Mouse (Mus musculus): Measurements from ENCODE around the gene Actc1. TPM values are rescaled to one million over a fixed set of nuclear protein-coding genes. Genes with fewer than 3 reads are reported as not detected.

Actc1 gene
- polyA plus RNA-seq, 1 experiment from 2014 or later, result 6.4 TPM

DNA sequence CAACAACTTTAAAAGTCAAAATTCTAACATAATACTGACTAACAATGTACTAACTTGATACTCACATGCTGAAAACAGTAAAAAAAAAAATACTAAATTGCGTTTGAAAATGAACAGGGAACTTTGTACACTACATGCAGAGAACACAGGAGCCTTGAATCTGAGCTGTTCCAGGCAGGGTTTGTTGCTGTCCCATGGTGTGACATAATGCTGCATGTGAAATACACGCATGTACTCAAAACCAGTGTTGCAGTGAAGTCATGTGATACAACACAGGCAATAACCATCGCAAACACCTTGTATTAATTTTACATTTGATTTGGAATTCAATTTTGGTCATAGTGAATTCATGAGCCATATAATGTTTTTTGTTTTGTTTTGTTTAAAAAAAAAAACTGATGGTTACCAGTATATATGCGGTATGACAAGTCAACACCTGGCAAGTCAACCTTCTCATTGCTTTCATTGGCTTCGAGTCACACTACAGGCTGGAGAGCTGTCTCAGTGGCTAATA lies 7.1 kb downstream of the Actc1 start:
- H3K4me3 ChIP-seq (replicated peaks), result no peak overlapping the region
- H3K4me2 ChIP-seq, result no peak overlapping the region
- H3K9ac ChIP-seq, result no peak overlapping the region
- ATAC-seq (ENCODE audit: low FRiP score), result no peak
- no peaks in the 10 kb centered on the region for H3K9me3 ChIP-seq
- no peaks in the 10 kb centered on the region for H3K27me3 ChIP-seq
- H3K36me3 ChIP-seq (replicated peaks), result no peaks in the 10 kb centered on the region
- no peaks in the 10 kb centered on the region for H3K4me1 ChIP-seq
- 94% methylated on average over 5 of the region's 5 CpGs for WGBS
- H3K27ac ChIP-seq, result no peak overlapping the region

- Histone ChIP-seq H3K27ac (no peak overlapping the region), H3K4me2 (no peak overlapping the region), H3K36me3 (replicated peaks) (no peaks in the 10 kb centered on the region), H3K27me3 (no peaks in the 10 kb centered on the region), H3K4me1 (no peaks in the 10 kb centered on the region), H3K9me3 (no peaks in the 10 kb centered on the region), H3K4me3 (replicated peaks) (no peak overlapping the region), H3K9ac (no peak overlapping the region)
- 82% methylated on average over 2 of the region's 2 CpGs for WGBS
- ATAC-seq (ENCODE audit: low FRiP score), result no peak
Measured at GRCm38 (mm10) chr2:114037926-114038325, 15.4 kb downstream of the Actc1 start.

- Histone ChIP-seq H3K4me2 (no peak overlapping the region), H3K4me1 (peaks cover 3% of the 10 kb centered on the region; the same call in 1 of the 2 replicates), H3K27me3 (no peaks in the 10 kb centered on the region), H3K9ac (no peak overlapping the region), H3K9me3 (no peaks in the 10 kb centered on the region), H3K27ac (no peak overlapping the region), H3K36me3 (replicated peaks) (no peaks in the 10 kb centered on the region), H3K4me3 (replicated peaks) (no peak overlapping the region)
- ATAC-seq (ENCODE audit: low FRiP score), result no peak
- WGBS, result 70% methylated on average over 2 of the region's 2 CpGs
Measured at GRCm38 (mm10) chr2:114032259-114032658, 21.1 kb downstream of the Actc1 start.

GRCm38 (mm10) chr2:114023383-114023782 lies 30.0 kb downstream of the Actc1 start:
- H3K9ac ChIP-seq, result no peak overlapping the region
- WGBS, result 91% methylated on average over 6 of the region's 6 CpGs
- H3K4me2 ChIP-seq, result no peak overlapping the region
- ATAC-seq (ENCODE audit: low FRiP score), result no peak
- no peaks in the 10 kb centered on the region for H3K9me3 ChIP-seq
- H3K4me1 ChIP-seq, result peaks cover 5% of the 10 kb centered on the region
- no peak overlapping the region for H3K27ac ChIP-seq
- no peaks in the 10 kb centered on the region for H3K27me3 ChIP-seq
- no peaks in the 10 kb centered on the region for H3K36me3 ChIP-seq (replicated peaks)
- H3K4me3 ChIP-seq (replicated peaks), result no peak overlapping the region

GRCm38 (mm10) chr2:114020210-114020563 lies 33.2 kb downstream of the Actc1 start:
- ATAC-seq (ENCODE audit: low FRiP score), result no peak
- no peak overlapping the region for H3K4me2 ChIP-seq

DNA sequence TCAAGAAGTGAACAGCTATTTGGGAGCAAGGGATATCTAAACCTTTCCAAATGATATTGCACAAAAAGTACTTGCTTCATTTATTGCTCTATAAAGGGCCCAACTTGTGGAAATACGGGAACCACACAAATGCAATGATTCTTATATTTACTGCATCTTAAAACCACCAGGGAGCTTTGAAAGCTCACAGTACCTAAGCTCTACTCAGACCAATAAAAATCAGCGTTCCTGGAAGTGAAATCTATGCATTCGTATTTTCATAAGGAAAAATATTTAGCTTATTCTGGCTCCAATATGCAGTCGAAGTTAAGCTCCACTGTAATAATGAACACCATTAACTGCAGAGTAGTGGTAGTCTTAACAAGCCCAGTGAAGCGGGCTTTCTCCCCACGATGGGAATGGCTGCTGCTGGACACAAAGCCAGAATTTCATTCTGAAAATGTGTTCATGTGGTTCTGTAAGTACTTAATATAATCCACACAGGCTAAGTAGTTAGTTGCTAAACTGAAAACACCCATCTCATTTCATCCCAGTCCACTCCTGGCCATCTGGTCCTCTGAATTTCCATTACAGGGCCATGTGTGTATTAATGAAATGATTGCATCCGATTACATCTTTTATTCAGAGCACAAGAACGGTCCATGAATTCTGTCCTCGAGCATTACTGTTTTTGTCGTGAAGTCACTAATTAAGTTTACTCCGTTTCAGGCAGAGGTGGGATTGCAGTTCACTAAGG lies 33.7 kb downstream of the Actc1 start:
- 0 out of 2 replicates have a peak, but pooled peaks have one; percentile 39 for ATAC-seq (ENCODE audit: low FRiP score)
- no peaks in the 10 kb centered on the region for H3K9me3 ChIP-seq
- H3K4me1 ChIP-seq, result peaks cover 10% of the 10 kb centered on the region
- H3K9ac ChIP-seq, result no peak overlapping the region
- peaks cover 14% of the 10 kb centered on the region for H3K27me3 ChIP-seq
- H3K4me2 ChIP-seq, result no peak overlapping the region
- no peak overlapping the region for H3K27ac ChIP-seq
- no peak overlapping the region for H3K4me3 ChIP-seq (replicated peaks)
- WGBS, result 71% methylated on average over 11 of the region's 11 CpGs
- no peaks in the 10 kb centered on the region for H3K36me3 ChIP-seq (replicated peaks)

More at GRCm38 (mm10) chr2:114020210-114020563, 33.2 kb downstream of the Actc1 start:
- H3K27ac ChIP-seq, result no peak overlapping the region
- no peak overlapping the region for H3K9ac ChIP-seq
- no peaks in the 10 kb centered on the region for H3K9me3 ChIP-seq
- H3K4me3 ChIP-seq (replicated peaks), result no peak overlapping the region
- H3K36me3 ChIP-seq (replicated peaks), result no peaks in the 10 kb centered on the region
- H3K4me1 ChIP-seq, result peaks cover 10% of the 10 kb centered on the region
- H3K27me3 ChIP-seq, result peaks cover 9% of the 10 kb centered on the region; the same call in 1 of the 2 replicates

DNA sequence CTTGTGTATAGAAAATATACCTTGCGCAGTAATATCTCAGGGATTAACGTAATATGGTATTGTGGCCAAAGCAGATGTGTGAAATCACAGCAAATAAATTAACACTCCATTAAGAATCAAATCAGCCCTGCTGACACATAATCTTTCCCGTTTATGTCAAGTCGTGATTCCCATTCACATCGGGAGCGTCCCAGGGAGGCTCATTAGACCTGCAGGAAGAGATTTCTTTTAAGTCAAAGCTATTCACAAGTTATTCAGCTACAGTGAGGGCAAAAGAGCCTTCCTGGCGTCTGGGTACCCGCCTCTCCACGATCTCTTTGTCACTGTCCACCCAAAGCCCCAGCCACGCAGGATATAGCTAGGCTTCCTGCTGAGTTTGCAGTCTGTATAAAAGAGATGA lies 35.2 kb downstream of the Actc1 start:
- Histone ChIP-seq H3K4me2 (peak overlapping the region; percentile 29; the same call in 1 of the 2 replicates), H3K9me3 (no peaks in the 10 kb centered on the region), H3K9ac (no peak overlapping the region), H3K36me3 (replicated peaks) (no peaks in the 10 kb centered on the region), H3K4me1 (peaks cover 21% of the 10 kb centered on the region), H3K4me3 (replicated peaks) (no peak overlapping the region), H3K27ac (peak overlapping the region; percentile 67), H3K27me3 (peaks cover 29% of the 10 kb centered on the region)
- ATAC-seq (ENCODE audit: low FRiP score), result peak; percentile 24; the same call in 1 of the 2 replicates
- 16% methylated on average over 10 of the region's 10 CpGs for WGBS

- peaks cover 21% of the 10 kb centered on the region for H3K4me1 ChIP-seq
- no peaks in the 10 kb centered on the region for H3K36me3 ChIP-seq (replicated peaks)
- H3K4me3 ChIP-seq (replicated peaks), result no peak overlapping the region
- H3K9me3 ChIP-seq, result no peaks in the 10 kb centered on the region
- H3K27ac ChIP-seq, result no peak overlapping the region
- H3K4me2 ChIP-seq, result peak overlapping the region; percentile 1; the same call in 1 of the 2 replicates
- peaks cover 52% of the 10 kb centered on the region for H3K27me3 ChIP-seq
- H3K9ac ChIP-seq, result no peak overlapping the region
- ATAC-seq (ENCODE audit: low FRiP score), result no peak
- WGBS, result 72% methylated on average over 6 of the region's 6 CpGs
Measured at GRCm38 (mm10) chr2:114014839-114015238, 38.5 kb downstream of the Actc1 start.

DNA sequence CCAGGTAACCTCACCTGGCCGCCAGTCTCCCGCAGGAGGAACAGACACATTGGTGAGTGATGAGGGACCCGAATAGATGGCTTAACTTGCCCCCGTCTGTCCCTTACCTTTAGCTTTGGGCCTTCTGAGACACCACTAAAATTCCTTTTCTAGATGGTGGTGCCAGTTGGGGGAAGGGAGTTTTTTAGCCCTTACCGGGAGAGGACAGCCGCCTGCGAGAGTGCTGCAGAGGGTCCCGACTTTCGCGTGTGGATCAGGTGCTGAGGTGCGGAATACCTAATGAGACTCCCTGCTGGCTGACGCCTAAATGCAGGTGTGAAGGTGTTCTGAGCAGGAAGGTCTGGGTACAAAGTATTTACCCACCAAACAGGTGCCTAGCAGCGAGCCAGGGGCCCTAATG lies 39.5 kb downstream of the Actc1 start:
- peak overlapping the region; percentile 59 for H3K9ac ChIP-seq
- H3K36me3 ChIP-seq (replicated peaks), result no peaks in the 10 kb centered on the region
- peak overlapping the region; percentile 63 for H3K27ac ChIP-seq
- WGBS, result 2% methylated on average over 13 of the region's 13 CpGs
- peak overlapping the region; percentile 91 for H3K4me2 ChIP-seq
- H3K9me3 ChIP-seq, result no peaks in the 10 kb centered on the region
- peaks cover 20% of the 10 kb centered on the region for H3K4me1 ChIP-seq
- peak overlapping the region; percentile 59 for H3K4me3 ChIP-seq (replicated peaks)
- peaks cover 52% of the 10 kb centered on the region for H3K27me3 ChIP-seq
- peak; percentile 18 for ATAC-seq (ENCODE audit: low FRiP score)

DNA sequence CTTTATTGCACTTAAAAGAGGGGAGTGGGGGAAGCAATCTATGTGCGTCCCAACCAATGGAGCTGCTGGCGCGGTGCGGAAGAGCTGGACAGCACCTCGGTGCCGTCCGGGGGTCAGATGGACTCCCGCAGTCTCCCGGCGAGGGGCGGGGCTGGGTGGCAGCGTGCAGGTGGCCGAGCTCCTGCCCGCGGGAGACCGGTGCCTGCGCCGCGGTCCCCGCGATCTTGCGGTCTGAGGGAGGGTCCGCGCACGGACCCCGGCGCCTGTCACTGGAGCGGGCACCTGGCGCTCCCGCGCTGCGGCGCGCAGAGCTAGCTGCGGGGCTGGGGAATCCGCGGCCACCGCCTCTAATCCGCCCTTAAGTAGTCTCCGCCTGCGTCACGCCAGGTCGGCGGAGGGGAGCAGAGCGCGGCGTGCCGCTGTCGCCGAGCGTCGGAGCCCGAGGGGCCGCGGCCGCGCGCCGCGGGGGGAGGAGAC lies 40.0 kb downstream of the Actc1 start, which contains the start of gene Gjd2:
Gene Gjd2 (minus strand): TSS at position 325 of the 477 bp plus-strand sequence.
- peak within 1 kb of the TSS; percentile 91 for H3K4me2 ChIP-seq
- H3K27me3 ChIP-seq, result peaks cover 52% of the 10 kb centered on the region
- peak within 1 kb of the TSS; percentile 63 for H3K27ac ChIP-seq
- under 1% methylated on average over 42 of the region's 60 CpGs for WGBS
- H3K4me3 ChIP-seq (replicated peaks), result peak within 1 kb of the TSS; percentile 59
- H3K4me1 ChIP-seq, result peaks cover 15% of the 10 kb centered on the region
- H3K9ac ChIP-seq, result peak within 1 kb of the TSS; percentile 59
- no peaks in the 10 kb centered on the region for H3K36me3 ChIP-seq (replicated peaks)
- no peaks in the 10 kb centered on the region for H3K9me3 ChIP-seq
- peak; percentile 72 for ATAC-seq (ENCODE audit: low FRiP score)

GRCm38 (mm10) chr2:114012749-114013211 lies 40.6 kb downstream of the Actc1 start:
- no peaks in the 10 kb centered on the region for H3K36me3 ChIP-seq (replicated peaks)
- H3K4me2 ChIP-seq, result peak overlapping the region; percentile 91
- H3K4me3 ChIP-seq (replicated peaks), result peak overlapping the region; percentile 59
- H3K27me3 ChIP-seq, result peaks cover 52% of the 10 kb centered on the region
- peak overlapping the region; percentile 63 for H3K27ac ChIP-seq
- WGBS, result 1% methylated on average over 19 of the region's 19 CpGs
- peak overlapping the region; percentile 59 for H3K9ac ChIP-seq
- peaks cover 11% of the 10 kb centered on the region for H3K4me1 ChIP-seq
- H3K9me3 ChIP-seq, result no peaks in the 10 kb centered on the region
- peak; percentile 69 for ATAC-seq (ENCODE audit: low FRiP score)

DNA sequence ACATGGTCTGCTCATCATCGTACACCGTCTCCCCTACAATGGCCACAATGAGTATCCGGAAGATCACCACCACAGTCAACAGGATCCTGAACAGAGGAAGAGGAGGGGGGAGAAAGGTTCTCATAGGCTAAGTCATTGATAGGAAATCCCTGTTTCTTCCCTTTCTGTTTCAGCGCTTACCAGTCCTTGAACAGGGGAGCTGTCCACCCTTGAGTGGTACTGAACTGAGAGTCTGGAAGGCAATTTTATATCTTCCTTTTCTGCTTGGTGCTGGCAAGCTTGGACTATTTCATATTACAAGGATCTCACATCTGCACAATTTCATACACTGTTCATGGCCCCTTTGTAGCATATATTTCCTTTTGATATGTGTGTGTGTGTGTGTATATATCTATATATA lies 41.5 kb downstream of the Actc1 start:
- Histone ChIP-seq H3K9ac (no peak overlapping the region), H3K9me3 (no peaks in the 10 kb centered on the region), H3K4me3 (replicated peaks) (0 out of 2 replicates have a peak overlapping the region, but pooled peaks have one; percentile 1), H3K4me1 (peaks cover 11% of the 10 kb centered on the region), H3K4me2 (0 out of 2 replicates have a peak overlapping the region, but pooled peaks have one; percentile 4), H3K27ac (no peak overlapping the region), H3K27me3 (peaks cover 46% of the 10 kb centered on the region), H3K36me3 (replicated peaks) (no peaks in the 10 kb centered on the region)
- ATAC-seq (ENCODE audit: low FRiP score), result no peak
- WGBS, result 43% methylated on average over 4 of the region's 4 CpGs
